Mouse (Mus musculus) MEL (cell line): ENCODE results near the gene Zzef1. TPM values are rescaled to one million over a fixed set of nuclear protein-coding genes. Genes with fewer than 3 reads are reported as not detected.

Source experiments
- DNase-seq: peaks from one replicate; pipeline ENCODE4 v3.0.0; 2011; ENCODE audit warnings: low read depth, low spot score
- H3K27ac ChIP-seq: 2 replicates; pipeline ENCODE4 v1.5.1; 2012; ENCODE audit warnings: low read depth, mild to moderate bottlenecking, control low read depth, low read length, moderate library complexity; ENCODE audit not compliant: control insufficient read depth
- H3K27me3 ChIP-seq, 2 experiments: fragments of 150-350 bp in 1 of 2; sonication (generic) in 1 of 2; 2 replicates each; pipeline ENCODE4 v1.6.1; 2012; ENCODE audit warnings: low read length in 2 of 2, mild to moderate bottlenecking in 2 of 2, improper control_type of control experiment in 1 of 2, moderate library complexity in 1 of 2; ENCODE audit not compliant: insufficient read depth in 2 of 2, control insufficient read depth in 1 of 2
- H3K36me3 ChIP-seq, 2 experiments: 2 replicates each; pipeline ENCODE4 v1.6.1; 2012 to 2014; ENCODE audit warnings: low read length in 2 of 2, improper control_type of control experiment in 1 of 2, inconsistent platforms in 1 of 2, mild to moderate bottlenecking in 1 of 2; ENCODE audit not compliant: insufficient read depth in 2 of 2, control insufficient read depth in 1 of 2
- H3K4me1 ChIP-seq, 2 experiments: fragments of 150-350 bp in 1 of 2; sonication (generic) in 1 of 2; 2 replicates each; pipeline ENCODE4 v1.6.1; 2012; ENCODE audit warnings: low read length in 2 of 2, improper control_type of control experiment in 1 of 2, mild to moderate bottlenecking in 1 of 2; ENCODE audit not compliant: insufficient read depth in 2 of 2, control insufficient read depth in 1 of 2
- H3K4me3 ChIP-seq, 2 experiments: fragments of 150-350 bp in 1 of 2; sonication (generic) in 1 of 2; 2 replicates each; pipeline ENCODE4 v1.5.1; 2012; ENCODE audit warnings: low read depth in 2 of 2, low read length in 2 of 2, mild to moderate bottlenecking in 2 of 2, moderate library complexity in 2 of 2, control low read depth in 1 of 2, improper control_type of control experiment in 1 of 2; ENCODE audit not compliant: control insufficient read depth in 1 of 2, insufficient read depth in 1 of 2
- H3K79me2 ChIP-seq: 2 replicates; pipeline ENCODE4 v1.6.1; 2012; ENCODE audit warnings: mild to moderate bottlenecking, low read length, moderate library complexity; ENCODE audit not compliant: control insufficient read depth, poor library complexity, insufficient read depth
- H3K9ac ChIP-seq: 2 replicates; pipeline ENCODE4 v1.6.1; 2012; ENCODE audit warnings: low read depth, mild to moderate bottlenecking, control low read depth, low read length, moderate library complexity; ENCODE audit not compliant: control insufficient read depth, poor library complexity, severe bottlenecking
- H3K9me3 ChIP-seq: fragments of 150-350 bp; sonication (generic); replicated peaks from 2 replicates; pipeline ENCODE4 v1.6.1; 2012; ENCODE audit warnings: mild to moderate bottlenecking, low read length, improper control_type of control experiment, moderate library complexity; ENCODE audit not compliant: insufficient read depth
- E2F4 ChIP-seq: IDR thresholded peaks from 2 replicates; pipeline ENCODE4 v1.6.1; 2011; ENCODE audit warnings: low read depth, low read length, improper control_type of control experiment, borderline replicate concordance
- ETS1 ChIP-seq: IDR thresholded peaks from 2 replicates; pipeline ENCODE4 v1.6.1; 2012; ENCODE audit warnings: low read depth, mild to moderate bottlenecking, inconsistent platforms, low read length, improper control_type of control experiment, moderate library complexity
- GABPA ChIP-seq: IDR thresholded peaks from 2 replicates; pipeline ENCODE4 v1.6.1; 2012; ENCODE audit warnings: low read depth, mild to moderate bottlenecking, inconsistent platforms, low read length, improper control_type of control experiment, moderate library complexity
- MAFK ChIP-seq: IDR thresholded peaks from 2 replicates; pipeline ENCODE4 v1.6.1; 2011; ENCODE audit warnings: low read depth, mild to moderate bottlenecking, low read length, improper control_type of control experiment, borderline replicate concordance
- MEF2A ChIP-seq: IDR thresholded peaks from 2 replicates; pipeline ENCODE4 v1.6.1; 2014; ENCODE audit warnings: low read depth, mild to moderate bottlenecking, inconsistent platforms, low read length, improper control_type of control experiment; ENCODE audit not compliant: poor library complexity, insufficient replicate concordance, severe bottlenecking; ENCODE audit errors: extremely low read depth
- MXI1 ChIP-seq: IDR thresholded peaks from 2 replicates; pipeline ENCODE4 v1.6.1; 2011; ENCODE audit warnings: mild to moderate bottlenecking, low read depth, low read length, improper control_type of control experiment
- MYB ChIP-seq: IDR thresholded peaks from 2 replicates; pipeline ENCODE4 v1.6.1; 2011; ENCODE audit warnings: mild to moderate bottlenecking, low read depth, low read length, improper control_type of control experiment
- NELFE ChIP-seq: IDR thresholded peaks from 2 replicates; pipeline ENCODE4 v1.6.1; 2011; ENCODE audit warnings: low read depth, low read length, improper control_type of control experiment
- POLR2A ChIP-seq, 2 experiments: IDR thresholded peaks; 2 replicates each; pipeline ENCODE4 v1.6.1; 2011 to 2012; ENCODE audit warnings: low read length in 2 of 2, mild to moderate bottlenecking in 2 of 2, control low read depth in 1 of 2, improper control_type of control experiment in 1 of 2, low read depth in 1 of 2, moderate library complexity in 1 of 2; ENCODE audit not compliant: control insufficient read depth in 1 of 2, insufficient read depth in 1 of 2, poor library complexity in 1 of 2
- TAL1 ChIP-seq: IDR thresholded peaks from 2 replicates; pipeline ENCODE4 v1.6.1; 2012; ENCODE audit warnings: mild to moderate bottlenecking, inconsistent platforms, low read length, moderate library complexity, mixed read lengths
- TCF12 ChIP-seq: IDR thresholded peaks from 2 replicates; pipeline ENCODE4 v1.6.1; 2014; ENCODE audit warnings: low read depth, mild to moderate bottlenecking, inconsistent platforms, low read length, improper control_type of control experiment, moderate library complexity
- ZC3H11A ChIP-seq: IDR thresholded peaks from 2 replicates; pipeline ENCODE4 v1.6.1; 2012; ENCODE audit warnings: low read depth, mild to moderate bottlenecking, inconsistent platforms, low read length, improper control_type of control experiment
- ZNF384 ChIP-seq: IDR thresholded peaks from 2 replicates; pipeline ENCODE4 v1.6.1; 2012; ENCODE audit warnings: low read depth, mild to moderate bottlenecking, inconsistent platforms, low read length, improper control_type of control experiment
- polyA plus RNA-seq, 2 experiments: library from polyadenylated mRNA; stranded (reverse) in 1 of 2; unstranded in 1 of 2; fragments of >175 nt in 1 of 2; fragments of >200 nt in 1 of 2; gene quantifications; 2 replicates each; pipeline versions ENCODE4 v1.2.1 to v1.2.4; 2012; ENCODE audit warnings: low replicate concordance in 2 of 2, low read depth in 1 of 2; ENCODE audit not compliant: insufficient read length in 2 of 2, insufficient read depth in 1 of 2, missing spikeins in 1 of 2
- total RNA-seq: library from RNA; depleted of rRNA; stranded (reverse); fragments of 300-350 nt; gene quantifications from 2 replicates; pipeline ENCODE4 v1.2.3, GENCODE M21; 2012

Gene Zzef1
- total and polyA plus RNA-seq, 3 experiments, result 13.3 to 17.6 TPM; not detected in 1

- DNase-seq, result no peak
- Histone ChIP-seq H3K27ac (no peak overlapping the region), H3K36me3 (peaks cover 0 to 6% of the 10 kb centered on the region in 2 experiments; a peak in 2 of 4 replicates), H3K9me3 (no peaks in the 10 kb centered on the region), H3K4me1 (peaks cover 3 to 26% of the 10 kb centered on the region in 2 experiments), H3K79me2 (no peaks in the 10 kb centered on the region), H3K9ac (no peak overlapping the region), H3K4me3 (no peak overlapping the region), H3K27me3 (no peaks in the 10 kb centered on the region)
- TF ChIP-seq MXI1 (no peak), MEF2A (no peak), MYB (no peak), MAFK (no peak)
Measured at GRCm38 (mm10) chr11:72952226-72952625, 156.2 kb downstream of the Zzef1 start.

- no peak overlapping the region for H3K9ac ChIP-seq
- no peak for DNase-seq
Measured at GRCm38 (mm10) chr11:72952697-72953096, 156.7 kb downstream of the Zzef1 start.

DNA sequence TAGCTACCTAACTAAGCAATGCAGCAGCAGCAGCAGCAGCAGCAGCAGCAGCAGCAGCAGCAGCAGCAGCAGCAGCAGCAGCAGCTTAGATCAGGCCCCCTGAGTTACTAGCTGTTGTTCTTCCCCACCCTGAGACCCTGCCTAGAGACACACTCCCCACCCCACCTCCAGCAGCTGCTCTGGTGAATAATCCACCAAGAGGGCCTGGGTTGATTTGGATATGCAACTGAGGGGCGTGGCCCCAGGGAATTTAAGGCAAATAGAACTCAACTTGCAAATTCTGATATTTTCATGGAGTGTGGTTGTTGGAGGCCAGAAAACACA lies 157.1 kb downstream of the Zzef1 start:
- Histone ChIP-seq H3K79me2 (no peaks in the 10 kb centered on the region), H3K27me3 (no peaks in the 10 kb centered on the region), H3K27ac (no peak overlapping the region), H3K4me3 (no peak overlapping the region), H3K9ac (no peak overlapping the region), H3K4me1 (peaks cover 8 to 25% of the 10 kb centered on the region in 2 experiments), H3K36me3 (peaks cover 0 to 11% of the 10 kb centered on the region in 2 experiments; a peak in 2 of 4 replicates), H3K9me3 (no peaks in the 10 kb centered on the region)
- no peak for DNase-seq
- no peak for TF ChIP-seq GABPA

More at GRCm38 (mm10) chr11:72952697-72953096, 156.7 kb downstream of the Zzef1 start:
- Histone ChIP-seq H3K27me3 (no peaks in the 10 kb centered on the region), H3K79me2 (no peaks in the 10 kb centered on the region), H3K27ac (no peak overlapping the region), H3K36me3 (peaks cover 0 to 9% of the 10 kb centered on the region in 2 experiments; a peak in 2 of 4 replicates), H3K9me3 (no peaks in the 10 kb centered on the region), H3K4me3 (no peak overlapping the region), H3K4me1 (peaks cover 8 to 27% of the 10 kb centered on the region in 2 experiments)
- TF ChIP-seq MAFK (no peak), MYB (no peak), POLR2A (IDR thresholded peaks at IDR 0.05; ENCODE audit: control insufficient read depth in 1 of 2, insufficient read depth in 1 of 2, low read depth in 1 of 2, low read length in 2 of 2, poor library complexity in 1 of 2) (no peak)

GRCm38 (mm10) chr11:72953440-72954151 lies 157.6 kb downstream of the Zzef1 start:
- DNase-seq, result peak; percentile 22
- Histone ChIP-seq H3K4me1 (peaks cover 8 to 20% of the 10 kb centered on the region in 2 experiments), H3K79me2 (no peaks in the 10 kb centered on the region), H3K4me3 (no peak overlapping the region), H3K27ac (no peak overlapping the region), H3K27me3 (no peaks in the 10 kb centered on the region), H3K9ac (no peak overlapping the region), H3K9me3 (no peaks in the 10 kb centered on the region), H3K36me3 (peaks cover 0 to 8% of the 10 kb centered on the region in 2 experiments; a peak in 1 of 4 replicates)
- TF ChIP-seq TCF12, result no peak
- TF ChIP-seq ETS1, result no peak
- no peak for TF ChIP-seq ZNF384
- TF ChIP-seq NELFE, result no peak
- no peak for TF ChIP-seq E2F4
- TF ChIP-seq POLR2A (IDR thresholded peaks at IDR 0.05; ENCODE audit: control insufficient read depth in 1 of 2, insufficient read depth in 1 of 2, low read depth in 1 of 2, low read length in 2 of 2, poor library complexity in 1 of 2), result no peak
- TF ChIP-seq ZC3H11A, result no peak
- no peak for TF ChIP-seq GABPA
- no peak for TF ChIP-seq TAL1
